Mouse (Mus musculus): ENCODE data around the gene Pdgfc. TPM values are rescaled to one million over a fixed set of nuclear protein-coding genes. Genes with fewer than 3 reads are reported as not detected.
"Not testable (repeated sequence)": the region's sequence is repeated elsewhere in the genome, so short reads cannot be mapped to it uniquely, and the experiment has no call there.

Gene Pdgfc
- total RNA-seq, 1 experiment from 2014 or later = 0.37 TPM

DNA sequence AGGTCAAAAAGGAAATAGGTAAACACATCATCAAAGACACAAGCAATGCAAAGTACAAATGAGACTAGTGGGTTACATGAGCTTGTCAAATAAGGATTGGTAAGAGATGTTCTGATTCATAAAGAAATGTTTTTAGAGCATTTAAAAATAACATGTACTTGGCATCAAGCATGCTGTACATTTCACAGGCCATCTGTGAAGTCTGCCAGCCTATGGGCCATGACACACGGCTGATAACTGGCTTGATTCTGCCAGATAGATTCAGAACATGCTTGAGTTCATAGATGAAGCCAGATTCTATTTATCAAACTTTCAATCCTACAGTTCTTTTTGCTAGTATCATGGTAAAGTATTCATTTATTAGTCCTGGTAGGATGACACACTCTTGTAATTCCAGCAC lies 101.8 kb downstream of the Pdgfc start:
- ATAC-seq (replicated peaks; ENCODE audit: low read depth, poor library complexity, severe bottlenecking) = not testable (repeated sequence)

DNA sequence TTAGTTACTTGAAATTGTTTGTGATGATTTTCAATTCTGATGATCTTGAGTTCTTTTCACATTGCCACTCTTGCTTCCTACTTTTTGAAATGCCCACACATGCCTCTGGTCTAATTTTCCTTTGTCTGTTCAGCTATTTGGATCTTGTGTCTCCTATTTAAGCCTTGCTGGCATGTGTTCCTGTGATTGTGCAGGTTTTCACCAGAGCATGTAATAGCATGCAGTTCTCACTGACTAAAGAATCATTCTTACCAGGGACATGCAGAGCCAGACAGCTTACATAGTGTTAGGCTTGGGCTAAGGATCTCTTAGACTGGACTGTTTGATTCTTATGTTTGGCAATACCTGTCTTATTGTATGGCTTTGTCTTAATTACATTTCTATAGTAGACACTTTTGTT lies 107.5 kb downstream of the Pdgfc start:
- ATAC-seq (replicated peaks; ENCODE audit: low read depth, poor library complexity, severe bottlenecking) = no peak

DNA sequence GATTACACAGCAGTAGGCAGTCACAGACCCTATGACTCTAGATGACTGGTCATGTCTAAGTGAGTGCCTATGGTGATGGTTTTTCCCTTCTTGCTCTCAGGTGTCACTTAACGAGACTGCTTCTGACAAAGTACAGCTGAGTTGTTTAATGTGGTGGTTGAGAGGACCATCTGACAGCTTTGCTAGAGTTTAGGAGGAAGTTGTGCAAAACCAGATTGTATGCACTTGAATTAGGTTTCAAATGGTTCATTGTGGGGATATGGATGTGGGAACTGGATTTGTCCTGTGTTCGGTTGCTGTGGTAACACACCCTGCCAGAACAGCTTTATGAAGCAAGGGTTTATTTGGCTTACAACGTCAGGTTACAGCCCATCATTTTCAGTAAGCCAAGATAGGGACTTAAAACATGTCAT lies 112.9 kb downstream of the Pdgfc start:
- ATAC-seq (replicated peaks; ENCODE audit: low read depth, poor library complexity, severe bottlenecking) = peak; percentile 54

- ATAC-seq (replicated peaks; ENCODE audit: low read depth, poor library complexity, severe bottlenecking) = no peak
Observed at GRCm38 (mm10) chr3:81150228-81150627, 114.0 kb downstream of the Pdgfc start.

DNA sequence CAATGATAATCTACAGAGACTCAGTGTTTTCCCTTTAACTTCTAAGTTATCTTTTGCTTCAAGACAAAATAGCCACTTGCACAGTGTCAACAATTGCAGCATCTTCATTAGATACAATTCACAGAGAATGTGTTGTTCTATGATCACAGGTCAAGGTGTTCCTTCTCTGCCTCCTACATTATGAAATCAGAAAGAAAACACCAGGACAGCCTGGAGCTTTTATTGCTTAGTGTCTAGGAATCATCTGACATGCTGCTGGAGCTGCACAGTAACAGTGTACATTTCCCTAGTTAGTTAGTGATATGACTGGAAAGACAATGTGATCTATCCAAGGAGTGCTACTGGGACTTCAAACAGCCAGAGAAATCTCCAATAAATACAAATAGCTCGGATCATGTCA lies 118.2 kb downstream of the Pdgfc start:
- no peak for ATAC-seq (replicated peaks; ENCODE audit: low read depth, poor library complexity, severe bottlenecking)

DNA sequence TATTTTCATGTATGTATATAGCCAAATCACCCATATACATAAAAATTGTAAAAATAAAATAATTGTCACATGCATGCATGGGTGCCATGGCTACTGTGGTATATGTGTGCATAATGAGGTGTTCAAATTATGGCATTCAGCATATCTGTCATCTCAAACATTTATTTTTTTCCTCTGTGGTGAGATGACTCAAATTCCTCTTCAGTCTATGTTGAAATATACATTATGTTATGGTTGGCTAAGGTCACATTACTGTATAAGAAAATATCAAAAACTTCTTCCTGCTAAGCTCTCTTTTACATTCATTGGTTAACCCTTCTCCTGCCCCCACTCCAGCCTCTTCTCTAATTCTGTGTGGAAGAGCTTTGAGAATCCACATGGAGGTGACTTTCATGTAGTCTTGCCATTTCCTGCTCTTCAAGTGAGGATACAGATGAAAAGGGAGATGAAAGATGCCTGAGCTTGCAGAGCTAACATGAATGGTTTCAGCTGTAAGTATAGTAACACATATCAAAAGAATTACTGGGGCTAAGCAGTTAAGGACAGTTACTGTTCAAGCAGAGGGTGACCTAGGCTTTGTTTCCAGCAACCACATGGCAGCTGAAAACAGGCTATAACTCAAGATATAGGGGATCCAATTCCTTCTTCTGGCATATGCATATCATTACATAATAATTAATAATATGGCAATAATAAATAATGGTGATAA lies 124.4 kb downstream of the Pdgfc start:
- no peak for ATAC-seq (replicated peaks; ENCODE audit: low read depth, poor library complexity, severe bottlenecking)

DNA sequence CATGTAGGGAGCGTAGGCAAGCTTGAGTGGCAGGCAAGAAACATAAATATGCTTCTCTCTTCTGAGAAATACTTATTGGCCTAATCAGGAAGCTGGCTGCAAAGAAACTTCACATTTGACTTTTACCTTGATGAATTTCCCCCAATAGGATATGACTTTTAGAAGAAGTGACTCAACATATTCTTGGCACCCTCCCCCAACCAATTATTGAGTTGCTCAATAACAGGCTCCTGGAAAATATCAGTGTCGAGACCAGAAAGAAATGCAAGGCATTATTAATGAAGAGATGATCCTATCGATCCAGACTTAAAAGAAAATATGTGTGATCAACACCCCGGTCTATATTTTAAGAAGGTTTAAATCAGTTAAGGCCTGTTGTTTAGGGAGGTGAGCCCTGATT lies 125.9 kb downstream of the Pdgfc start:
- no peak for ATAC-seq (replicated peaks; ENCODE audit: low read depth, poor library complexity, severe bottlenecking)

DNA sequence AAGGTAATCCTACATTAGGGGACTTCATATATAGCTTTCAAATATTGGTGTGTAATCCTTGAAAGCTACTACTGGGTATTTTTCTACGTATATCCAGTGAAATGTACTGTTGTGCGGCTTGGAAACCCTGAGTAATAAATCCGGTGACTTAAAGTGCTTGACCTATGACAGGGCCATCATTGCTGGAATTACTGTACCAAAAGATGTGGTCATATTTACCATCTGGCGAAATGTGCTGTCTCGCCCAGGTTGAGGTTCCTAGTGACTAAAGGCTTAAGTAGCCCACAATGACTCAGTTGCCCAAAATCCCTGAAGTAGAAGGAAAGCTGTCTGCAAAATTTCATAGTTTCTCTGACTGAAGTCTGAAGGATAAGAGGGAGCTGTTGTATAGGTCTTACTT lies 127.9 kb downstream of the Pdgfc start:
- ATAC-seq (replicated peaks; ENCODE audit: low read depth, poor library complexity, severe bottlenecking) = no peak

DNA sequence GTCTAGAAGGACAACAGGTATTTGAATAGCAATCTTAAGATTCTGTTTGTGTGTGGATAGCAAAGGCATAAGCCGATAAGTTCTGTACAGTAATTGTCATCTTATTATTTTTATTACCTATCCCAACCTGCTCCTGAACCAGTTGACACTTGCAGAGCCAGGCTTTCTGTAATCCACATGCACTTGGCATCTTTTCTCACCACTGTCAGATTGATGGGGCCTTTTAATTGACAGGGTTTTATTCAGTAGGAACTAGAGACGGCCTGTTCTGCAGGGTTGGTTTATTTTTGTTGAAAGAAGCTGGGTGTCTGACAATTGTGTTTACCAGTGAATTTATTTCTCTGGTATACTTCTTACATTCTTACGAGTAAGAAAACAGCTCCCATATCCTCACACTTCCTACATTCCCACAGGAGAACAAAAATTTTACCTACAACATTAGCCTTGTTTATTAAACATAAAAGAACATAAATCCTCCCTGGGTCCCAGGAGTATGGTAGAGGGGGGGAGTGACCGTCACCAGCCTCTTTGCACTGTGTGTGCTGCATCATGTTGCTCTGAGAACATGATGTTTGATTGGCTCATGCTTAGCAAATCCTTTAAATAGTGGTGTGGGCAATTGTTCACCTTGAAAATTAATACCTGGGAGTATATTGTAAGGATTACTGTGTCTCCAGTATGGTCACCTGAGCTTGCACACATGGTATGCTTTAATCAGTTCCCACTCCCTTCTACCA lies 134.0 kb downstream of the Pdgfc start:
- ATAC-seq (replicated peaks; ENCODE audit: low read depth, poor library complexity, severe bottlenecking) = no peak

DNA sequence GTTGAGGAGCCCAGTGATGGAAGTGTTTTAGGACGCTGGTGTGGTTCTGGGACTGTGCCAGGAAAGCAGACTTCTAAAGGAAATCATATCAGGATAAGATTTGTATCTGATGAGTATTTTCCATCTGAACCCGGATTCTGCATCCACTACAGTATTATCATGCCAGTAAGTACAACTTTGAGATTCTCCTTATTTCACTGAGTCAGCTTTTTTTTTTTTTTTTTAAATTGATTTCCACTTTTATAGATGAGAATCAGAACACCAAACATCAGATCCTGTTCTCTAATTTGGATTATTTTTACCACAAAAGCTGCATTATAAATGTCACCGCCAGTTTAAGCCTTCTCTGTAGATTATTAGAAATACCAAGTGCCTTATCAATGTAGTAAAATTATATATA lies 138.6 kb downstream of the Pdgfc start:
- ATAC-seq (replicated peaks; ENCODE audit: low read depth, poor library complexity, severe bottlenecking) = no peak

DNA sequence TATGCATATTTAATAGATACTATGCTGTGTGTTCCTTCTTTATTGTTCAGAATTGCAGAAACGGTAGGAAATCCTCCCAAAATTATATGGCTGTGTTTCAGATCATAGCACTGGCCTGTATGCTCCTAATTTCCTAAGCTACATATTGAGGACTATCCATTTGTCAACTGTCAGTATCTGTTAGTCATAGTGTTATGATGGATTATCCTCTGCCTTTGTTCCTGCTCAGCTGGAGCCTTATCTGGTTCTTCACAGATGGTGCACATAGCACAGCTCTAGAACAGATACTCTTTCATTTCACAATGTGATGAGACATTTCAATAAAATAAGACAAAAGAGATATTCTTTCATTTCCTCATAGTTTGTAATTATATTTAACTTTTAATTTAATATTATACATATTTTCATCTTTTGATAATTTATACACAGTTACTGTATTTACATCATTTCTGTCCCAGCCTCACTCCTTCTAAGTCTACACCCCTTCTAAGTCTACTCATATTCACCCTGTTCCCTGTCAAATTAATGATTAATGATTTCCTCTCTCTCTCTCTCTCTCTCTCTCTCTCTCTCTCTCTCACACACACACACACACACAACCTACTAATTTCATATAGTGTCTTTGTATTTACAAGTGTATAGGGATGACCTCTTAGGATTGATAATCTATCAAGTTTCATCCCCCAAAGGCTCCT lies 145.2 kb downstream of the Pdgfc start:
- no peak for ATAC-seq (replicated peaks; ENCODE audit: low read depth, poor library complexity, severe bottlenecking)

GRCm38 (mm10) chr3:81196937-81197336 lies 160.7 kb downstream of the Pdgfc start:
- no peak for ATAC-seq (replicated peaks; ENCODE audit: low read depth, poor library complexity, severe bottlenecking)

- no peak for ATAC-seq (replicated peaks; ENCODE audit: low read depth, poor library complexity, severe bottlenecking)
Observed at GRCm38 (mm10) chr3:81197644-81198043, 161.4 kb downstream of the Pdgfc start.

- no peak for ATAC-seq (replicated peaks; ENCODE audit: low read depth, poor library complexity, severe bottlenecking)
Observed at GRCm38 (mm10) chr3:81200647-81201046, 164.4 kb downstream of the Pdgfc start.

GRCm38 (mm10) chr3:81205201-81205600 lies 169.0 kb downstream of the Pdgfc start:
- peak; percentile 36; the same call in 1 of the 2 replicates for ATAC-seq (replicated peaks; ENCODE audit: low read depth, poor library complexity, severe bottlenecking)

- ATAC-seq (replicated peaks; ENCODE audit: low read depth, poor library complexity, severe bottlenecking) = no peak
Observed at GRCm38 (mm10) chr3:81208246-81208645, 172.0 kb downstream of the Pdgfc start.

GRCm38 (mm10) chr3:81211147-81211546 lies 174.9 kb downstream of the Pdgfc start:
- no peak for ATAC-seq (replicated peaks; ENCODE audit: low read depth, poor library complexity, severe bottlenecking)

DNA sequence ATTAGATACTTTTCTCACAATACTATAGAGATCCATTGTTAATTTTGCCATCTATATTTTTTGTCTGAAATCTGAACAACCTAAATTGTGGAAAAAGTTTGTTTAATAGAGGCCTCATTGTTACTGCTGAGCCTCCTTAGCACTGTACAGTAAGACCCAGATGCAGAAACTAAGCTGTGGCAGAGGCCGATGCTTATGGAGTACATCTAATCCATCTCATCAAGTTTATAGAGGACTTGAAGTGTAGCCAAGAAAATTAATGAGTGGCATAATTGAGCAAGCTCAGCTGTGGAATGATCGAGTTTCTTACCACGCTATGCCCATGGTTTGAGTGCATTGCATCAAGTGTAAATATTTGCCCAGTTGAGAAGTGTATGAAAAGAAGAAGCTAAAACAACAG lies 175.4 kb downstream of the Pdgfc start:
- ATAC-seq (replicated peaks; ENCODE audit: low read depth, poor library complexity, severe bottlenecking) = no peak

DNA sequence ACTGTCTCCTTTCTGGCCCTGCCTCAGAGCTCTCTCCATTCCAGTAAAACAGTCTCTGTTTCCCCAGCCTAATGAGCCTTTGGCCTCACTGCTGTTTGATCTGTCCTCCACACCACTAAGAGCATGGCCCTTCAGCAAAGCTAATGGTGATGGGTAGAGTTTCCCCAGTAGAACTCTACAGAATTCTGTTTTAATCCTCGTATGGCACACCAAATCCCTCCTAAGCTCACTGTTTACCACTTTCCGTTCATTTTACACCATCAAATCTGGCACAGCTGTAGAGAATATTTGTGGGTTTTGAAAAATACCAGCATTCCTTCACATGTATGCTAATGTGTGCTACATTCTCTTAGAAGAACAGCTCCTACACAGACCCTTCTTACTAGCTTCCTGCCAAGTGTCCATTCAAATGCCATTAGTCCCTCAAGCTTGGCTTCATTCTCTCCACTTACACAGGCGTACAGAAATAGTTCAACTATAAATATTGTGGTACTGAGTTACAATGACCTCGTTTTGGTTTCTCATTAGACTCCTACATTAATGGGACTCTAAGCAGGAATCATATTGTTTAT lies 179.4 kb downstream of the Pdgfc start:
- no peak for ATAC-seq (replicated peaks; ENCODE audit: low read depth, poor library complexity, severe bottlenecking)

DNA sequence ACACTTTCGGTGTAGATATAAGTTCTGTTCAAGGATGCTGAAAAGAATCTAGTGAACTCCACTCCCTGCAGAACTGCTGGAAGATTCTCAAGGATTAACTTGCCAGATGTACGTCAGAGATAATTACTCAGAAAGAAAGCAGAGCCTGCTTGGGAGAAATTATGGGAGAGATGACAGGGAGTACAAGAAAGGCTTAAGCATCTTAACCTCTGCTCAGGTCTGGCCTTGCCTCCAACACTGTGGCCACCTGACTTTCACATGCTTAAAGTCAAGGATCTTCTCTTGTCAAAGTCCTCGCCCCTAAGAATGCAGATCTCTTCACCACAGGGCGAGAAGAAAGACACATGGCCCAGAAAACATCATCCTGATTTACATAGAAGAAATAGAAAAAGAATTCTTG lies 185.5 kb downstream of the Pdgfc start:
- no peak for ATAC-seq (replicated peaks; ENCODE audit: low read depth, poor library complexity, severe bottlenecking)

- ATAC-seq (replicated peaks; ENCODE audit: low read depth, poor library complexity, severe bottlenecking) = no peak
Observed at GRCm38 (mm10) chr3:81228344-81228743, 192.1 kb downstream of the Pdgfc start.

Measured in common myeloid progenitor, adult 5-6 weeks (primary cell).